Mouse (Mus musculus): ENCODE data around the gene Rpl37a. TPM values are rescaled to one million over a fixed set of nuclear protein-coding genes. Genes with fewer than 3 reads are reported as not detected.

Gene Rpl37a
- polyA plus RNA-seq, 1 experiment = 3,206 TPM

- no peaks in the 10 kb centered on the region for H3K79me3 ChIP-seq (ENCODE audit: low read depth)
- TF ChIP-seq FOSL1 (IDR thresholded peaks at IDR 0.05; ENCODE audit: insufficient read depth, low read length, poor library complexity, severe bottlenecking) = no peak
- no peak for TF ChIP-seq MYOG (IDR thresholded peaks at IDR 0.05; ENCODE audit: control insufficient read depth, extremely low read depth, insufficient read length)
- TF ChIP-seq CTCF (IDR thresholded peaks at IDR 0.05; ENCODE audit: control insufficient read depth, insufficient read depth, insufficient read length) = no peak
- no peak overlapping the region for H3K4me3 ChIP-seq (ENCODE audit: insufficient read depth, poor library complexity, severe bottlenecking)
- no peaks in the 10 kb centered on the region for H3K79me2 ChIP-seq (ENCODE audit: control insufficient read depth, insufficient read depth)
- H3K27me3 ChIP-seq (ENCODE audit: control insufficient read depth, insufficient read depth, insufficient read length) = no peaks in the 10 kb centered on the region
- no peak overlapping the region for H3ac ChIP-seq (ENCODE audit: control insufficient read depth, insufficient read length, low read depth)
- H3K36me3 ChIP-seq (ENCODE audit: control insufficient read depth, insufficient read depth) = no peaks in the 10 kb centered on the region
These were observed 42.1 kb downstream of the Rpl37a start for GRCm38 (mm10) chr1:72753211-72753610.

GRCm38 (mm10) chr1:72755227-72755626 lies 44.1 kb downstream of the Rpl37a start:
- H3ac ChIP-seq (ENCODE audit: control insufficient read depth, insufficient read length, low read depth) = no peak overlapping the region

GRCm38 (mm10) chr1:72755801-72756200 lies 44.7 kb downstream of the Rpl37a start:
- no peak for TF ChIP-seq USF1 (IDR thresholded peaks at IDR 0.05; ENCODE audit: low read depth)
- TF ChIP-seq MYOG (IDR thresholded peaks at IDR 0.05; ENCODE audit: control insufficient read depth, extremely low read depth, insufficient read length) = no peak

More at GRCm38 (mm10) chr1:72755227-72755626, 44.1 kb downstream of the Rpl37a start:
- Histone ChIP-seq H3K79me3 (ENCODE audit: low read depth) (no peaks in the 10 kb centered on the region), H3K36me3 (ENCODE audit: control insufficient read depth, insufficient read depth) (no peaks in the 10 kb centered on the region), H3K4me3 (ENCODE audit: insufficient read depth, poor library complexity, severe bottlenecking) (no peak overlapping the region), H3K27me3 (ENCODE audit: control insufficient read depth, insufficient read depth, insufficient read length) (no peaks in the 10 kb centered on the region), H3K79me2 (ENCODE audit: control insufficient read depth, insufficient read depth) (no peaks in the 10 kb centered on the region)
- TF ChIP-seq USF1 (IDR thresholded peaks at IDR 0.05; ENCODE audit: low read depth) (peak; percentile 61), FOSL1 (IDR thresholded peaks at IDR 0.05; ENCODE audit: insufficient read depth, low read length, poor library complexity, severe bottlenecking) (no peak), MAX (IDR thresholded peaks at IDR 0.05) (no peak), CEBPB (IDR thresholded peaks at IDR 0.05; ENCODE audit: low read depth) (no peak)

GRCm38 (mm10) chr1:72759758-72760157 lies 48.7 kb downstream of the Rpl37a start:
- Histone ChIP-seq H3K27me3 (ENCODE audit: control insufficient read depth, insufficient read depth, insufficient read length) (no peaks in the 10 kb centered on the region), H3K4me3 (ENCODE audit: insufficient read depth, poor library complexity, severe bottlenecking) (no peak overlapping the region), H3K79me2 (ENCODE audit: control insufficient read depth, insufficient read depth) (no peaks in the 10 kb centered on the region), H3ac (ENCODE audit: control insufficient read depth, insufficient read length, low read depth) (no peak overlapping the region), H3K36me3 (ENCODE audit: control insufficient read depth, insufficient read depth) (no peaks in the 10 kb centered on the region), H3K79me3 (ENCODE audit: low read depth) (no peaks in the 10 kb centered on the region)
- TF ChIP-seq FOSL1 (IDR thresholded peaks at IDR 0.05; ENCODE audit: insufficient read depth, low read length, poor library complexity, severe bottlenecking) (no peak), CTCF (IDR thresholded peaks at IDR 0.05; ENCODE audit: control insufficient read depth, insufficient read depth, insufficient read length) (no peak), CEBPB (IDR thresholded peaks at IDR 0.05; ENCODE audit: low read depth) (no peak), MYOD1 (IDR thresholded peaks at IDR 0.05; ENCODE audit: control insufficient read depth, insufficient read length, low read depth) (no peak), MYOG (IDR thresholded peaks at IDR 0.05; ENCODE audit: control insufficient read depth, extremely low read depth, insufficient read length) (no peak), USF1 (IDR thresholded peaks at IDR 0.05; ENCODE audit: low read depth) (no peak), MAX (IDR thresholded peaks at IDR 0.05) (no peak)

More at GRCm38 (mm10) chr1:72755801-72756200, 44.7 kb downstream of the Rpl37a start:
- H3K4me3 ChIP-seq (ENCODE audit: insufficient read depth, poor library complexity, severe bottlenecking) = no peak overlapping the region
- no peaks in the 10 kb centered on the region for H3K36me3 ChIP-seq (ENCODE audit: control insufficient read depth, insufficient read depth)
- H3ac ChIP-seq (ENCODE audit: control insufficient read depth, insufficient read length, low read depth) = no peak overlapping the region
- no peaks in the 10 kb centered on the region for H3K79me2 ChIP-seq (ENCODE audit: control insufficient read depth, insufficient read depth)
- H3K79me3 ChIP-seq (ENCODE audit: low read depth) = no peaks in the 10 kb centered on the region
- no peaks in the 10 kb centered on the region for H3K27me3 ChIP-seq (ENCODE audit: control insufficient read depth, insufficient read depth, insufficient read length)

Other genes with a start within 250 kb of the Rpl37a start
- 0.02 TPM for gene March4, start 174.4 kb upstream of the Rpl37a start, polyA plus RNA-seq (2012; fragmentation: generic; extraction: Trizol)
- 15.3 TPM for gene Smarcal1, start 128.0 kb upstream of the Rpl37a start, polyA plus RNA-seq (2012; fragmentation: generic; extraction: Trizol)
- not detected for gene Ankar, start 10.7 kb upstream of the Rpl37a start, polyA plus RNA-seq (2012; fragmentation: generic; extraction: Trizol)
- gene Igfbp2, start 113.2 kb downstream of the Rpl37a start, polyA plus RNA-seq (2012; fragmentation: generic; extraction: Trizol) = 222 TPM
- 62.8 TPM for gene Igfbp5, start 163.6 kb downstream of the Rpl37a start, polyA plus RNA-seq (2012; fragmentation: generic; extraction: Trizol)

Data from C2C12 (cell line).